Mouse (Mus musculus): Measurements from ENCODE around the gene Bptf.
"Not testable (repeated sequence)": the region's sequence is repeated elsewhere in the genome, so short reads cannot be mapped to it uniquely, and the experiment has no call there.

Gene Bptf

DNA sequence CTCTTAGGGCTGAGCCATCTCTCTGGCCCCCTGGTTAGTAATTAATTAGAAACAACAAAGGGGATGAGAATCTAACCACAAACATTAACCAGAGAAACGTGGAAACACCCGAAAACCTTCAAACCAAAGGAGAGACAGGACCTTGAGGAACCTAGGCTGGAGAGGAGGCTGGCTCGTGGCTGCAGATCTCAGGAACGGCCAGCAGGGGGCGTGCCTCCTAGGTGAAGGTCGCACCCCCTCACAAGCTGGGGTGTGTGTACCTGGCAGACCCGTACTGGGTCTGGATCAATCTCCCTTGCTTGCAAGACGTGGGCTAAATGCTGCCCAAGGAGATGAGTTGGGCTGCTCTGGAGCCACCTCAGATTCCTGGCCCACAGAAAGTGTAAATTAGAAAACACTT lies 113.3 kb downstream of the Bptf start:
- DNase-seq (ENCODE audit: low read depth, low spot score), result no peak

DNA sequence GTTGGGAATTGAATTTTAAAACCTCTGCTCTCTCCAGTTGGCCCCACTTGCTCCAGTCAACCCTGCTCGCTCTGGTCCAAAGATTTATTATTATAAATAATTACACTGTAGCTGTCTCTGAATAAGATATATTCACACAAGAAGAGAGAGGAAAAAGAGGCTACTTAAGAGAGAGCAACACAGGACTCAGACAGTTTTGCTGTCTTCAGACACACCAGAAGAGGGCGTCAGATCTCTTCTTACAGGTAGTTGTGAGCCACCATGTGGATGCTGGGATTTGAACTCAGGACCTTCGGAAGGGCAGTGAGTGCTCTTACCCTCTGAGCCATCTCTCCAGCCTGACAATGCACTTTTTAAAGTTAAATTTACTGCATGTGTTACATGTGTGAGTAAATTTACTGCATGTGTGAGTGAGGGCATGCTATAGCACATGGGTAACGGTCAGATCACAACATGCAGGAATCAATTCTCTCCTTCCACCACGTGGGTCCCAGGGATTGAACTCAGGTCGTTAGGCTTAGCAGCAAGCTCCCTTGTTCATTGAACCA lies 114.5 kb downstream of the Bptf start:
- DNase-seq (ENCODE audit: low read depth, low spot score), result no peak

GRCm38 (mm10) chr11:107016893-107017292 lies 115.0 kb downstream of the Bptf start:
- no peak for DNase-seq (ENCODE audit: low read depth, low spot score)

- not testable (repeated sequence) for DNase-seq (ENCODE audit: low read depth, low spot score)
Observed at GRCm38 (mm10) chr11:107015535-107016187, 116.3 kb downstream of the Bptf start.

- DNase-seq (ENCODE audit: low read depth, low spot score), result no peak
Observed at GRCm38 (mm10) chr11:107014597-107015309, 117.2 kb downstream of the Bptf start.

- no peak for DNase-seq (ENCODE audit: low read depth, low spot score)
Observed at GRCm38 (mm10) chr11:107014020-107014585, 117.8 kb downstream of the Bptf start.

GRCm38 (mm10) chr11:107012324-107013017 lies 119.5 kb downstream of the Bptf start:
- peak; percentile 93 for DNase-seq (ENCODE audit: low read depth, low spot score)

DNA sequence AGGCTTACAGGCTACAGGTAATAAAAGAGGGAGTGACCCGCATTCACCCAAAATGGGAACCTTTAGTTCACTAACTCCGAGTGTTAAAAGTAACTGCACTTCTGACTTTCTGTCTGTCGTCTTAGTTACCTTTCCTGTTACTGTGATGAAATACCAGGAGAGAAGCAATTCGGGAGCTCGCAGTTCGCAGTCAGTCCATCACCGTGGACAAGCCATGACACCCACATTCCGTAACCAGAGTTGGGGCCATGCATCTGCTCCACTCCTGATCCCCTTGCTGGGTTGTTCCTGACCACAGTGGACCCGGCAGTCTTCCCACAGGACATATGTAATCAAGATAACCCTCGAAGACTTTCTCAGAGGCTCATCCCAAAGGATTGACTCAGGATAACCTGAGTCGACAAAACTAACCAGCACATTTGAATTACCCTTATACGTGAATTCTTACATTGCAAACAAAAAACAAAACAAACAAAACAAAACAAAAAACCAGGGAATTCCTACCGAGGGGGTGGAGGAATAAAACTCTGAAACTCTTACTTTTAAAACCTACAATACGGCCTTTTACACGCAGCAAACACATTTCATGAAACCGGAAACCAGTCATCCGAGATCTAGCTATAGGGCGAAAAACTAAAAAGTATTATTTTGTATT lies 120.1 kb downstream of the Bptf start:
- no peak for DNase-seq (ENCODE audit: low read depth, low spot score)

GRCm38 (mm10) chr11:107011171-107011570 lies 120.8 kb downstream of the Bptf start:
- no peak for DNase-seq (ENCODE audit: low read depth, low spot score)

DNA sequence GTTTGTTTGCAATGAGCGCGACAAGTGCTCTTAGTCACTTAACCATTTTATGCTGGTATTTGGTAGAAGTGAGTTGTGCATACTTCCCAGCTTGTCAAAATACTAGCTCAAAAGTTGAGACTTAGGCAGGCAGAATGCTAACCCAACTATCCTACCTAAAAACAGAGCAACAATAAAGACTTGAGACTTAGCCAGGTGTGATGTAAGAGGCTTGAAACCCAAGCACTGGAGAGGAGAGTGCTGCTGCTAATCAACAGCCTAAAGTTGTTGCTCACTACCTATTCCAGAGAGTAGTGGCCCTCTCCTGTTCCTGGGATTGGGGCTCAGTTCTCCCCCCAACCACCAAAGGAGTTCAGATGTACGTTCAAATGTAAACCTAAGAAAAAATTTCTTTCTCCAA lies 121.5 kb downstream of the Bptf start:
- DNase-seq (ENCODE audit: low read depth, low spot score), result no peak

DNA sequence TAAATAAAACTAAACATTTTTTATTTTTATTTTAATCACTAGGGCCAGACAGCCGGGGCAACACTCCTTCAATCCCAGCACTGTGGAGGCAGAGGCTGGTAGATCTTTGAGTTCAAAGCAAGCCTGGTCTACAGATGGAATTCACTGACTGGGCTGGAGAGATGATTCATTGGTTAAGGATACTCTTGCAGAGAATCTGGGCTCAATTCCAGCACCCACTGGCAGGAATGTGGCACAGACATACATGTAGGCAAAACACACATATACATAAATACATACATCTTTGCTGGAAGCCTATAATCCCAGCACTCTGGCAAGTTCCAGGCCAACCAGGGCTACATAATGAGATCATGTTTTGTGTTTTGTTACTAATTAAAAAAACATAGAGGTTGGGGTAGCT lies 126.4 kb downstream of the Bptf start:
- no peak for DNase-seq (ENCODE audit: low read depth, low spot score)

DNA sequence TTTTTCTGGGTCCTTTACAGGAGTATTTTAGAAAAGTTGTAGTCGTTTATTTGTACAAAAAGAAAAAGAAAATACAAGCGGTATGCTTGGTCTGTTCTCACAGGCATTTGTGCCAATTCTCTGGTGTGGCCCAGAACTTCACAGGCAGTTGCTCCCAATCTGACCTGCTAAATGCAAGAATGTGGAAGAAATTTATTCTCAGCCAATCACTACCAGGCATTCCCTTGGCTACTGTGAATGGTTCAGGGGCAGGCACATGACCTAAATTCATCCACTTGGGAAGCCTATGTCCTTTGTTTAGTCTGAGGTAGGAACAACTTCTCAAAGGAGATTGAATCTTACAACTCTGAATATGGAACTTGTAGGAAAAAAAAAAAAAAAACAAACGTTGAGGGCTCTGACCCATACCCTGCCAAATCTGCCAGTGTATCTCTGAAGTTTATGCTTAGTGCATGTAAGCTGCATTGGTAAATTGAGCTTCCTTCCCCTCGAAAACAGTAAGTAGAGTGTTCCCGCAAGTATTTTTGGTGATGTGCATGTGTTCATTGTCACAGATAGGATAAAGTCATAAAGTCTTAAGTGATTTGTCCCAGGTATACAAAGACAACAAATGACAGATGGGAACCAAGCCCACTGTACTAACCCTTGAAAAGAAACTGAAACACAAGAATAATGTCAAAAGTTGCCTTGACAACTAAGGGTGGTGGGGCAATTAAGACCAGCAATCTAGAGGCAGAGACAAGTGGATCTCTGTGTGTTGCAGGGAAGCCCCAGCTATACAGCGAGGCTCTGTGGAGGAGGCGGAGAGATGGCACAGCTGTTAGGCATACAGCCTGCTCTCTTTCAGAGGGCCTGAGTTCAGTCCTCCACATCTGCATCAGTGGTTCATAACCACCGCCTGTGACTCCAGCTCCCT lies 129.9 kb downstream of the Bptf start:
- DNase-seq (ENCODE audit: low read depth, low spot score), result no peak

DNA sequence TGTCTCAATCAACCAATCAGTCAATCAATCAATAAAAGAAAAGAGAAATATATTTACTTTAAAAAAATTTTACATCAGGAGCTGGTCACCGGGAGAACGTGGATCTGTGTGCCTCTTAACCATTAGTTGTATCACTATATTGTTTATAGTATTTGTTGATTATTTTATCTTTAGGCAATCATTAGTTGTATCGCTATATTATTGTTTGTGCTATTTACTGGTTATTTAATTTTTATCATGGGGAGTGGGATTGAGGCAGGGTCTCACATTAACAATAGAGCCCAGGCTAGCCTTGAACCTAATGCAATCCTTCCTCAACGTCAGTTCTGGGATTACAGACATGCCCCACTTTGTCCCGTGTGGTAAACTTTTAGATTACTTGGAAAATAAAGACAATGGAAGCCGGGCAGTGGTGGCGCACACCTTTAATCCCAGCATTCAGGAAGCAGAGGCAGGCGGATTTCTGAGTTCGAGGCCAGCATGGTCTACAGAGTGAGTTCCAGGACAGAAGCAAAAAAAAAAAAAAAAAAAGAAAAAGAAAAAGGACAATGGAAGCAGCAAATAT lies 131.9 kb downstream of the Bptf start:
- no peak for DNase-seq (ENCODE audit: low read depth, low spot score)

DNA sequence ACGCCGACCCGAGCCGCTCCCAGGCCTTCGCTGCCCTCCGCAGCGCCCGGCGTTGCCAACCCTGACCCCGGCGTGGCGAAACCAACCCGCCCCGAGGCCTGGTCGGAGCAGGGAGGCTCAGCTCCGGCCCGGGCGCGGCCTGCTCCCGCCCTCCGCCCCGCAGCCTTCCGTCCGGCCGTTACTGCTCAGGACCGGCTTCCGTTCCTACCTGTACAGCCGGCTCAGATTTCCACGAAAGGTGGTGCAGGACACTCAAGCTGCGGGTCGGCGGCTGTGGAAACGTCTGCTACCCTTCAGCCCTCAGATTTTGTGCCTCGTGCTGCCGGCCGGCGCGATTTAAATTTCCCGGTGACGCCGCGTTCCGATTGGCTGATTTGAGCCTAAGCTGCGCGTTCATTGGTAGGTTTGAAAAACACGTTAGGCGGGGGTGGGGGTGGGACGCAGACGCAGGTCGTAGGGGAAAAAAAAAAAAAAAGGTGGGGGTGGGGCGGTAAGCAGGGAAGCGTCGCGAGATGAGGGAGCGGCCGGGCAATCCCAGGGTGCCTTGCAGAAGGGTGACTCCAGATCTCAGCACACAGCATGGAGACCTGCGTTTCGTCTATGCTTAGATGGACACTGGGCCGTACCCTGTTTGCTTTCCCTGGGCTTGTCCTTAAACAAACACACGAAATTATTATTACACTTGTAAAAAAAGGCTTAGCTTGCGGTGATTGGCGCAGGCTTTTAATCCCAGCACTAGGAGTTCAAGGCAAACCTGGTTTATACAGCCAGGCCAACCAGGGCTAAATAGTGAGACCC lies 132.6 kb downstream of the Bptf start, which contains the start of gene Kpna2:
Gene Kpna2 (minus strand): TSS at position 391 of the 798 bp plus-strand sequence.
- peak; percentile 92 for DNase-seq (ENCODE audit: low read depth, low spot score)

DNA sequence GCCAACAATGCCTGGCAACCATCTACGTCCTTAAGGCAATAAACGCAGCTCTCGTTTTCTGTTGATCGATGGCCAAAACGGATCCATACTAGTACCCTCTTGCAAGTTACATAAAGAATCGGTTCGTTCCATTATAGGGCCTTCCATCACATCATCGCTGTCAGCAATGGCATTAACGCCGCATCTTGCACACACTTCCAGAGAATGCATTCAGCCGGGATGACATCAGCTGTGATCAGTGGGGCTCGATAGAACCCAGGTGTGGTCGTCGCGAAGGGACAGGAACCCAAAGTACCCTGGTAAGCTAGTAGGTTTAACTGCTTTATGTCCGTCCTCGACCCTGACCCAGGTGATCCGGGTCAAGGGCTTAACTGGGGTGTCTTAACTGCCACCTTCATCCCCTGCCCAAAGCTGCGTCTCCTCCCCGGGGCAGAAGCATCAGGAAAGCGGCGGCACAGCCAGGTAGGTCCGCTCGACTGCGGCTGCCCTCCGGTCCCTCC lies 133.2 kb downstream of the Bptf start:
- peak; percentile 60 for DNase-seq (ENCODE audit: low read depth, low spot score)

DNA sequence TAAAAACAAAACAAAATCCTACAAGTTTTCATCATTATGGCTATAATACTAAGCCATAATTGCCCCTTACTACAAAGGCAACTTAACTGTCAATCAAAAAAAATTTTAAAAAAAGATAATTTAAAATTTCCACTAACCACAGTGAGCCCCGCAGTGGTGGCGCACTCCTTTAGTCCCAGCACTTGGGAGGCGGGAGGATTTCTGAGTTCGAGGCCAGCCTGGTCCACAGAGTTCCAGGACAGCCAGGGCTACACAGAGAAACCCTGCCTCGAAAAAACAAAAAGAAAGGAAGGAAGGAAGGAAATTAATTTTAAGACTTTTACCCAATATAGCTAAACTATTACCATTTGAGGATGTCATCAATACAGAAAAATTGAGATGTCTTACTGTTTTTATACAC lies 134.0 kb downstream of the Bptf start:
- no peak for DNase-seq (ENCODE audit: low read depth, low spot score)

- not testable (repeated sequence) for DNase-seq (ENCODE audit: low read depth, low spot score)
Observed at GRCm38 (mm10) chr11:106996492-106996891, 135.4 kb downstream of the Bptf start.

GRCm38 (mm10) chr11:106994246-106995085 lies 137.5 kb downstream of the Bptf start:
- no peak for DNase-seq (ENCODE audit: low read depth, low spot score)
